Mouse (Mus musculus) midbrain, embryonic 16.5 days (tissue): ENCODE data around the gene Tarbp1. TPM values are rescaled to one million over a fixed set of nuclear protein-coding genes. Genes with fewer than 3 reads are reported as not detected.
A peak's percentile ranks its signal among the peaks of the same experiment; 100 is the strongest.
"Not testable (repeated sequence)": the region's sequence is repeated elsewhere in the genome, so short reads cannot be mapped to it uniquely, and the experiment has no call there.

Source experiments
- ATAC-seq: fragments of 200-750 bp; cut with Nextera tagmentation; 2 replicates; pipeline ENCODE4 v1.8.0; 2017; ENCODE audit warnings: moderate TSS enrichment
- H3K27ac ChIP-seq: fragments of 300-500 bp; sonication (generic); 2 replicates; pipeline ENCODE4 v1.5.1; 2014; ENCODE audit warnings: mild to moderate bottlenecking, low read length, mixed read lengths
- H3K27me3 ChIP-seq: fragments of 300-500 bp; sonication (generic); 2 replicates; pipeline ENCODE4 v1.6.1; 2014; ENCODE audit warnings: low read depth, low read length, mixed read lengths; ENCODE audit not compliant: control insufficient read depth, insufficient read depth
- H3K36me3 ChIP-seq: fragments of 300-500 bp; sonication (generic); 2 replicates; pipeline ENCODE4 v1.6.1; 2014; ENCODE audit warnings: mild to moderate bottlenecking, low read length, moderate library complexity, mixed read lengths; ENCODE audit not compliant: control insufficient read depth, insufficient read depth
- H3K4me1 ChIP-seq: fragments of 300-500 bp; sonication (generic); 2 replicates; pipeline ENCODE4 v1.6.1; 2014; ENCODE audit warnings: mild to moderate bottlenecking, low read length, mixed read lengths; ENCODE audit not compliant: control insufficient read depth, insufficient read depth
- H3K4me2 ChIP-seq: fragments of 300-500 bp; sonication (generic); 2 replicates; pipeline ENCODE4 v1.6.1; 2014; ENCODE audit warnings: mild to moderate bottlenecking, low read length, mixed read lengths
- H3K4me3 ChIP-seq: fragments of 300-500 bp; sonication (generic); 2 replicates; pipeline ENCODE4 v1.5.1; 2014; ENCODE audit warnings: low read depth, mild to moderate bottlenecking, low read length, moderate library complexity, mixed read lengths
- H3K9ac ChIP-seq: fragments of 300-500 bp; sonication (generic); 2 replicates; pipeline ENCODE4 v1.6.1; 2014; ENCODE audit warnings: low read depth, low read length, mixed read lengths
- H3K9me3 ChIP-seq: fragments of 300-500 bp; sonication (generic); replicated peaks from 2 replicates; pipeline ENCODE4 v1.6.1; 2014; ENCODE audit warnings: mild to moderate bottlenecking, low read length, mixed read lengths; ENCODE audit not compliant: control insufficient read depth, poor library complexity, severe bottlenecking
- WGBS: fragments of 180-500 bp; shearing (Covaris S2); extraction: QIAGEN DNeasy Blood & Tissue Kit; methylation state at CpG from one replicate; pipeline ENCODE4 v1.1.7; 2014; 5-methylcytosine and 5-hydroxymethylcytosine counted together
- polyA plus RNA-seq: library from polyadenylated mRNA; unstranded; fragments of >200 nt; fragmentation: Nextera tagmentation; extraction: Ambion mirVana; gene quantifications from 2 replicates; pipeline ENCODE4 v1.2.1, GENCODE M21; 2015

Gene Tarbp1
- polyA plus RNA-seq, 1 experiment from 2014 or later, result 1.7 TPM

DNA sequence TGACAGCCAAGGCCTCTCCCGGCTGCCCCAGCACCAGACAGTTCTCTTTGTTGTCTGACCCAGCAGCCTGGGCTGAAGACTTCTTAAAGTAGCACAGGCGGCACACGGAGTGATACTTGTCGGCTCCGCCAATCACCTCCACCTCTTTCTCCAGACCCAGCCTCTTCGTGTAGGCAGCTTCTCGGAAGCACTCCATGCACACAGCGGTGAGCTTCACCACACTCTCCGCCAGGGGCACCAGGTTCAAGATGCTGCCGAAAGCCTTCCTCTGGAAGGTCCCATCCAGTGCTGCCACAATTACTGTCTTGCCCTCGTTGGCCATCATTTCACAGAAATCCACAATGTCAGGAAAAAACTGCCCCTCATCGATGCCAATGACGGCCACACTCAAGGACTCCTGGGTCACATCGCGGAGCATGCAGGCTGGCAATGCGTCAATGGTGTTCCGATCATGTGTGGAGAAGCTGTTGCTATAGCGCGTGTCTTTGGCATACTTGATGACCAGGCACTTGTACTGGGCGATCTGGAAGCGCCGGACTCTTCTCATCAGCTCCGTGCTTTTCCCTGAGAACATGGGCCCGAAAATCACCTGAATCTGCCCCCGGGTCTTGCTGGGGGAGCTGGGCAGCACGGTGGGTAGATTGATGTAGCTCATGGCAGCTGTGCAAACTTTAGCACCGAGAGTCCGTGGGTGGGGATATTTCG, 1.4 kb upstream of the Tarbp1 start:
- not testable (repeated sequence) for H3K9me3 ChIP-seq, H3K4me2 ChIP-seq, H3K27ac ChIP-seq, H3K36me3 ChIP-seq, H3K27me3 ChIP-seq, ATAC-seq, H3K4me3 ChIP-seq, H3K9ac ChIP-seq
- 47% methylated on average over 29 of the region's 29 CpGs for WGBS
- H3K4me1 ChIP-seq, result peaks cover 23% of the 10 kb centered on the region

DNA sequence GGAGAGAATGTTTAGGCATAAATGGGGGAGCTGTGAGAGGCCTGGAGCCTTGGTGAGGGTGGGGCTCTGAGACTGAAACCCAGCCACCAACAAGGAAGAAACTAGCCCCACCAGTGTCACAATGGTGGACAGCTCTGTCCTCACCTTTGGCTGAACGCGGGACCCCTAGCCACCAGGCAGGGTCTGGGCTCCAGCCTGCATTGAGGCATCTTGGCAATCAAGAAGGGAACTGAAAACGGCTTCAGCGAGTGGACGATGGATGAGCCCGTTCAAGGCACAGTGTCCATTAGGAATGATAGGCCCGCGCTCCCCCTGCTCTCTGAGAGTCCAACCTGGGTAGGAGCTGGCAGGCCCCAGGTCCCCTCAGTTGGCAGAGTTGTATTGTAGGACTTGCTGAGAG, 873 bp upstream of the Tarbp1 start:
- H3K36me3 ChIP-seq, ATAC-seq, H3K4me3 ChIP-seq, H3K27ac ChIP-seq, H3K4me2 ChIP-seq, H3K9me3 ChIP-seq, H3K9ac ChIP-seq, H3K27me3 ChIP-seq: not testable (repeated sequence)
- WGBS, result 42% methylated on average over 8 of the region's 8 CpGs
- H3K4me1 ChIP-seq, result peaks cover 23% of the 10 kb centered on the region

DNA sequence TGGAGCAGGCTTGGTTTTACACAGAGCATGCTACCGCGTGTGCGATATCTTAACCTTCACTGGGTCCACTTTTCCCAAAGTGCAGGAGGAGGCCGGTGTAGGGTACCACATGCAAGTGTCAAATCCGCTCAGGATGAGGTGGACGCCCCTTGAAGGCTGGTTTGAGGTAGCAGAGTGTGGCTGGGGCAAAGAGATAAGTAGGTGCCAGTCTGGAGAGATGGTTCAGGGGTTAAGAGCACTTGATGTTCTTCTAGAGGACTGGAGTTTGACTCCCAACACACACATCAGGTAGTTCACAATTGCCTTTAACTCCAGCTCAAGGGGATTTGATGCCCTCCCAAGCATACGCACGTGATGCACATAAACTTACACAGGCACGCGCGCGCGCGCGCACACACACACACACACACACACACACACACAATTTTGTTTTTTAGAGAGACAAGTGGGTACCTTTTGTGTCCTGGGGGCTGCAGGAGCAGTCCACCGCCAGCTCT, 1.0 kb downstream of the Tarbp1 start:
- Histone ChIP-seq H3K27ac (peak overlapping the region; percentile 91), H3K27me3 (no peaks in the 10 kb centered on the region), H3K4me3 (peak overlapping the region; percentile 88), H3K9ac (peak overlapping the region; percentile 84), H3K4me2 (peak overlapping the region; percentile 66), H3K36me3 (0 out of 2 replicates have a peak, but pooled peaks cover 2% of the 10 kb centered on the region), H3K9me3 (no peaks in the 10 kb centered on the region), H3K4me1 (peaks cover 23% of the 10 kb centered on the region)
- 14% methylated on average over 16 of the region's 16 CpGs for WGBS
- ATAC-seq, result no peak

- Histone ChIP-seq H3K36me3 (peaks cover 8% of the 10 kb centered on the region), H3K27me3 (no peaks in the 10 kb centered on the region), H3K4me1 (no peaks in the 10 kb centered on the region), H3K4me3 (no peak overlapping the region), H3K27ac (no peak overlapping the region), H3K9me3 (no peaks in the 10 kb centered on the region), H3K4me2 (no peak overlapping the region), H3K9ac (no peak overlapping the region)
- no peak for ATAC-seq
- WGBS, result 88% methylated on average over 7 of the region's 7 CpGs
Observed at GRCm38 (mm10) chr8:126464071-126464470, 10.8 kb downstream of the Tarbp1 start.

DNA sequence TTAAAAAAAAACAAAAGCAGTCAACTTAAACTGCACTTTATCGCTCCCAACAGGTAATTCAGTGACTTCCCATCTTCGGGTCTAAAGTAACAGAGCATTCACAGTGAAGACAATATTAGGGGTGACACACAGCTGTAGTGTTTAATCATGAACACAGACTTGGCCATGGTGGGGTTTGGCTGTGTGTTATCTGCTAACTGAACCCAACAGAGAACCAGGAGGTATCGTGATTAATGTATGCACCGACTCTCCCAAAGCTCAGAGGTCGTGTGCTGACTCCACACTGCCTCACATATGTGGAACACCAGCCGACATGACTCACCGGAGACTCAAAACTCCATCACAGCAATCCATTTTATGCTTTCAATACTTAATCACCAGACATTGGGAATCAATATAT, 13.1 kb downstream of the Tarbp1 start:
- peaks cover 8% of the 10 kb centered on the region for H3K36me3 ChIP-seq
- no peak for ATAC-seq
- no peaks in the 10 kb centered on the region for H3K27me3 ChIP-seq
- no peaks in the 10 kb centered on the region for H3K9me3 ChIP-seq
- no peaks in the 10 kb centered on the region for H3K4me1 ChIP-seq
- no peak overlapping the region for H3K9ac ChIP-seq
- H3K4me2 ChIP-seq, result no peak overlapping the region
- 90% methylated on average over 7 of the region's 7 CpGs for WGBS
- no peak overlapping the region for H3K27ac ChIP-seq
- no peak overlapping the region for H3K4me3 ChIP-seq

- no peak overlapping the region for H3K4me2 ChIP-seq
- no peaks in the 10 kb centered on the region for H3K4me1 ChIP-seq
- no peak overlapping the region for H3K27ac ChIP-seq
- no peaks in the 10 kb centered on the region for H3K9me3 ChIP-seq
- no peaks in the 10 kb centered on the region for H3K27me3 ChIP-seq
- H3K36me3 ChIP-seq, result peaks cover 11% of the 10 kb centered on the region
- no peak for ATAC-seq
- 59% methylated on average over 3 of the region's 3 CpGs for WGBS
- no peak overlapping the region for H3K9ac ChIP-seq
- no peak overlapping the region for H3K4me3 ChIP-seq
Observed at GRCm38 (mm10) chr8:126460274-126460673, 14.6 kb downstream of the Tarbp1 start.

GRCm38 (mm10) chr8:126455383-126455782, 19.5 kb downstream of the Tarbp1 start:
- no peak overlapping the region for H3K27ac ChIP-seq
- no peaks in the 10 kb centered on the region for H3K27me3 ChIP-seq
- no peak overlapping the region for H3K4me2 ChIP-seq
- H3K4me1 ChIP-seq, result no peaks in the 10 kb centered on the region
- 75% methylated on average over 7 of the region's 7 CpGs for WGBS
- no peak overlapping the region for H3K4me3 ChIP-seq
- H3K9me3 ChIP-seq, result no peaks in the 10 kb centered on the region
- H3K9ac ChIP-seq, result no peak overlapping the region
- H3K36me3 ChIP-seq, result peaks cover 22% of the 10 kb centered on the region
- ATAC-seq, result no peak

GRCm38 (mm10) chr8:126451158-126451557, 23.7 kb downstream of the Tarbp1 start:
- Histone ChIP-seq H3K9me3 (no peaks in the 10 kb centered on the region), H3K27me3 (no peaks in the 10 kb centered on the region), H3K4me1 (no peaks in the 10 kb centered on the region), H3K27ac (no peak overlapping the region), H3K36me3 (peaks cover 37% of the 10 kb centered on the region), H3K4me2 (no peak overlapping the region), H3K4me3 (no peak overlapping the region), H3K9ac (no peak overlapping the region)
- 96% methylated on average over 8 of the region's 8 CpGs for WGBS
- no peak for ATAC-seq

DNA sequence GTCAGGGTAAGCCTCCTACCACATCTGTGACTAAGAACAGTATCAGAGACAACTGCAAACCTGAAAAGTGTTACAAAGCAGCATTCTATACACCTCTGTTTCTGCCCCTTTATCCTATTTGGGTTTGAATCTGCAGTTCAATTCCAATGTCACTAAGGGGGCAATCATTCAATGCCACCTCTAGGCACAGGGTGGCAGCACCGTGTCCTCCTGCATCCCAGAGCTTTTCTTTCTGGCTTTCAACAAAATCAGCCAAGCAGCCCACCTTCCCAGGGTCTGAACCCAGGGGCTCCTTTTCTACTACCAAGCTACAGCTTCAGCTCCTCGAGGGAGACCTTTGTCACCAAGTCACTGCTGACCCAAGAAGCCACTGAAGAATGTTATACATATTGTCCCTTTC, 35.9 kb downstream of the Tarbp1 start:
- Histone ChIP-seq H3K27me3 (no peaks in the 10 kb centered on the region), H3K9ac (no peak overlapping the region), H3K36me3 (peaks cover 11% of the 10 kb centered on the region), H3K4me3 (no peak overlapping the region), H3K9me3 (no peaks in the 10 kb centered on the region), H3K27ac (no peak overlapping the region), H3K4me1 (no peaks in the 10 kb centered on the region), H3K4me2 (no peak overlapping the region)
- WGBS, result 67% methylated on average over 2 of the region's 2 CpGs
- no peak for ATAC-seq
